Mouse (Mus musculus): ENCODE measurements around the gene Ltbp1. TPM values are rescaled to one million over a fixed set of nuclear protein-coding genes. Genes with fewer than 3 reads are reported as not detected.

Gene Ltbp1
- polyA plus RNA-seq, 1 experiment from 2014 or later: 8.5 TPM

DNA sequence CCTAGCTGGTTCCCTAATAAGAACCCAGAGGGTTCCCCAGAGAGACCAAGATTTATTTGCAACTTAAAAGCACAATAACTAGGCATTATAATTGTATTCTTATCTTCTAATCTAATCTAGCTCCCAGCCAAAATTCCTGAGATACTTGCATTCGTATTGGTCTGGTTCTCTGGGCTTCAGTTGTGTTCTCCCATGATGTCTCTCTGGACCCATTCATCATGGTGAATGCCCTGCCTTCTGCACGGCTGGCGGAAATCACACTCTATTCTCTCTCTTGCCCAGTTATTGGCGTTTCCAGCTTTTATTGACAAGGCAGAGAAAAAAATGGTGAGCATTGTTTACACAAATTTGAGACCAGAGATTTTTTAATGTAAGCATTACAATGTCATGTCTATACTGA, 33.6 kb downstream of the Ltbp1 start:
- Histone ChIP-seq H3K4me1 (peaks cover 9% of the 10 kb centered on the region), H3K4me3 (no peak overlapping the region), H3K27ac (replicated peaks) (no peak overlapping the region), H3K9me3 (no peaks in the 10 kb centered on the region), H3K27me3 (replicated peaks; ENCODE audit: low read depth, poor library complexity, severe bottlenecking) (no peaks in the 10 kb centered on the region), H3K36me3 (replicated peaks) (no peaks in the 10 kb centered on the region)
- WGBS: 86% methylated on average over 4 of the region's 4 CpGs
- no peak for DNase-seq (ENCODE audit: low spot score)

DNA sequence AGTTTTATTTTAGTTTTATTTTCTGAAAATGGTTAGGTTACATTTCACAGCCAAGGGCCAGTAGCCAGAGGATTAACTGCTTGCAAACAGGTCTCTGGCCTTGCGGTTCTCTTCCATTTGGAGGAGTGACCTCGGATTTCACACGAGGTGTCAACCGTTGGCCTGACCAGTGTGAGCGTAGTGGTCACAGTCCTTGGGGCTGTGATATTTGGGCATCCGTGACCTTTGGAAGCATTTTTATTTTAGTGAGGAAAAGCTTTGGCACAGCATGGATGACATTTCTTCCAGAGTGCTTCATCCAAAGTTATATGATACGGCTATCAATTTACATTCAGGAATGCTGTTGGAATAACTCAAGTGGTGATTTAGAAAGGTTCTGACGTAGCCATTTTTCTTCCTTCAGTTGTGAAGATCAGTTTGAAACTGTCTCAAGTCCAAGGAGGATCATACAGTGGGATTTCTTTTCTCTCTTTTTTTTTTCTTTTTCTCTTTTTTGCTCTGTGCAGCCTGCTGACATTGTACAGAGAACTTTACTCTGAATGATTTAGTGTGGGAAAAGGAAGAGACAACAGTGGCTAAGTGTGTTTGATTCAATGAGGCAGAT, 44.1 kb downstream of the Ltbp1 start:
- Histone ChIP-seq H3K36me3 (replicated peaks) (0 out of 2 replicates have a peak, but pooled peaks cover 2% of the 10 kb centered on the region), H3K4me1 (peaks cover 11% of the 10 kb centered on the region; the same call in 1 of the 2 replicates), H3K27ac (replicated peaks) (no peak overlapping the region), H3K27me3 (replicated peaks; ENCODE audit: low read depth, poor library complexity, severe bottlenecking) (no peaks in the 10 kb centered on the region), H3K9me3 (peaks cover 2% of the 10 kb centered on the region; the same call in 1 of the 2 replicates), H3K4me3 (no peak overlapping the region)
- no peak for DNase-seq (ENCODE audit: low spot score)
- 65% methylated on average over 8 of the region's 8 CpGs for WGBS

DNA sequence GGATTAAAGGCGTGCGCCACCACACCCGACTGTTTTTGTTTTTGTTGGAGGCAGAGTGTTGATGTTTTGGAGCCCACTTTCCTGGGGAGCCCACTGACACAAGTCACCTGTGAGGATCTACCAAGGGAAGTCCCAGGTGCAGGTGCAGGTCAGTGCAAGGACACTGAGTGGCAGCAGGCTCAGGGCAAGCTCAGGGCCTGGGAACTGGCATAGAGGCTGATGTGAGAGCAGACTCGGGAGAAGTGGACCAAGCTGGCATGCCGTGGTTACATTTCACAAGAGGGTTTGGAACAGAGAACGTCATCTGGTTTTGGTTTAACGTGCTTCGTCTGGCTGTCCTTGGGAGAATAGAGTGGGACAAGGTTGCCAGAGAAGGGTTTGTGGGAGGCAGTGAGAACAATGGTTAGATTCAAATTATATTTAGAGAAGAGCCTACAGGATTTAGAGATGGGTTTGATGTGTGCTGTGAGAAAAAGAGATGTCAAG, 46.1 kb downstream of the Ltbp1 start:
- 73% methylated on average over 8 of the region's 8 CpGs for WGBS
- Histone ChIP-seq H3K27me3 (replicated peaks; ENCODE audit: low read depth, poor library complexity, severe bottlenecking) (no peaks in the 10 kb centered on the region), H3K4me3 (no peak overlapping the region), H3K36me3 (replicated peaks) (no peaks in the 10 kb centered on the region), H3K9me3 (no peaks in the 10 kb centered on the region), H3K27ac (replicated peaks) (no peak overlapping the region), H3K4me1 (peaks cover 12% of the 10 kb centered on the region)
- no peak for DNase-seq (ENCODE audit: low spot score)

DNA sequence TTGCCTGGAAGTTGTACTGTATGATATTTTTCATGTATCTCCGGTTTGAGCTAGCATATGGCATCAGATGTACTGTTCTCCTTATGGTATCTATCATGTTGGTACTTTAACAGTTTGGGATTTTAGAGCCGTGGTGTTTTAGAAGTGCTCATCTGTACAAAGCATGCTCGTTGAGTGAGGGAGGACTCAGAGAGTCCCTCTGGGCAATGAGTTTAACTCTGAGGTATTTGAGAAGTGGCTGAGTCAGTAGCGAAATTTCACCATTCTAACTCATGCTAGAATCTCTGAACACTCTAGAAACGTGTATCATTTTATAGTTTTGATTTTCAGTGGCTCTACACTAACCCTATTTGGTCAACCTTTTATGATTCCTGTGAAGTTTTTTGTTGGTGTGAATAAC, 49.9 kb downstream of the Ltbp1 start:
- no peaks in the 10 kb centered on the region for H3K36me3 ChIP-seq (replicated peaks)
- WGBS: 81% methylated on average over 5 of the region's 5 CpGs

DNA sequence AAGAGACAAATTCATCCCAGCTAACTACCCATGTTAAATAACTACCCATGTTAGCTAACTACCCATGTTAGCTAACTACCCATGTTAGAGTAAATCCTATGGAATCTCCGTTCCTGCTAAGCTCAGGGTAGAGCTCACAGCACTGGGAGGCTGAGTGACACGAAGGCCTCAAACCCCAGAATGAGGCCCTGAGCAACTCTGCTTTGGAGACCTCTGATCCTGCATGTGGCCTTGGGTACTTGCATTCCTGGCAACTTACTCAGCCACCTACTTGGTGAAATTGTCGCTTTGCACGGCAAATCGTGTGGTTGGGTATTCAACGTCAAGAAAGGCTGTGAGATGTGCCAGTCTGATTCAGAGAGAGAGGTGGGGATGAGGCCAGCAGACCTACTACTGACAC, 50.6 kb downstream of the Ltbp1 start:
- DNase-seq (ENCODE audit: low spot score): no peak
- H3K4me1 ChIP-seq: peaks cover 11% of the 10 kb centered on the region
- no peak overlapping the region for H3K27ac ChIP-seq (replicated peaks)
- 0 out of 2 replicates have a peak, but pooled peaks cover 4% of the 10 kb centered on the region for H3K27me3 ChIP-seq (replicated peaks; ENCODE audit: low read depth, poor library complexity, severe bottlenecking)
- H3K4me3 ChIP-seq: no peak overlapping the region
- 86% methylated on average over 6 of the region's 6 CpGs for WGBS
- H3K9me3 ChIP-seq: no peaks in the 10 kb centered on the region
- no peaks in the 10 kb centered on the region for H3K36me3 ChIP-seq (replicated peaks)

More for the DNA sequence above, 49.9 kb downstream of the Ltbp1 start:
- Histone ChIP-seq H3K9me3 (no peaks in the 10 kb centered on the region), H3K27me3 (replicated peaks; ENCODE audit: low read depth, poor library complexity, severe bottlenecking) (0 out of 2 replicates have a peak, but pooled peaks cover 4% of the 10 kb centered on the region), H3K4me1 (peaks cover 11% of the 10 kb centered on the region), H3K4me3 (no peak overlapping the region), H3K27ac (replicated peaks) (no peak overlapping the region)
- DNase-seq (ENCODE audit: low spot score): no peak

DNA sequence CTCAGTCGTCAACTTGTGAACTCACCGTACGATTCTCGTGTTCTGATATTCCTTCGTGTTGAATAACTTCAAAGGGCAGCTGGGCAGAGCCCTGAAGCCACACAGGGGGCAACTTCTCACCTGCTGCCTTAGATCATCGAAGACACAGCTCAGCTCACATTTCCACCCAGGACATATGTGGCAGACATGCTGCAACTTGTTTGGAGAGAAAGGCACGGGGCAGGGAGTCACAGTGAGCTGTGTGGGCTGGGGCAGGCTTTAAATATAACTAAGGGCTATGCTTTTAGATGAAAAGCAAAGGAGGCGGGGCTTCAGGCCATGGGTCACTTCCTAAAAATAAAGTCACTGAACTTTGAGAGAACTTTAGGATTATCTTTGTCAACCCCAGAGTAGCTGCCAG, 51.3 kb downstream of the Ltbp1 start:
- Histone ChIP-seq H3K36me3 (replicated peaks) (no peaks in the 10 kb centered on the region), H3K27me3 (replicated peaks; ENCODE audit: low read depth, poor library complexity, severe bottlenecking) (0 out of 2 replicates have a peak, but pooled peaks cover 4% of the 10 kb centered on the region), H3K9me3 (no peaks in the 10 kb centered on the region), H3K27ac (replicated peaks) (no peak overlapping the region), H3K4me1 (peaks cover 15% of the 10 kb centered on the region), H3K4me3 (no peak overlapping the region)
- peak; percentile 36 for DNase-seq (ENCODE audit: low spot score)
- WGBS: 55% methylated on average over 8 of the region's 8 CpGs

DNA sequence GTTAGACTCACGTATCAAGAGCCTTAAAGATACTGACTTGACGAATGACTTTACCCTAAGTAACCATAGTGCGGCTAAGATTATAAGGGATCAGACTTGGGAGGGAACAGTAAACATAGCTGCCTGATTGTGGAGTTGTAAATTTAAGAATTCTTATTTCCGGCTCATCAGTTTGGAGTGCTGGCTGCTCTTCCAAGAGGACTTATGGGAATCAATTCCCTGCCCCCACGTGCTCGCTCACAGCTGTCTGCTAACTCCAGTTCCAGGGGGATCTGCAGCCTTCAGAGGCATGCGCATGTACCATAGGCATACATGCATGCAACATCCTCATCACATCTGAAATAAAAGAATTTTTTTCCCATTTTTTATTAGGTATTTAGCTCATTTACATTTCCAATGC, 61.0 kb downstream of the Ltbp1 start:
- 91% methylated on average over 7 of the region's 7 CpGs for WGBS
- no peak overlapping the region for H3K27ac ChIP-seq (replicated peaks)
- H3K36me3 ChIP-seq (replicated peaks): 0 out of 2 replicates have a peak, but pooled peaks cover 4% of the 10 kb centered on the region
- peaks cover 35% of the 10 kb centered on the region for H3K4me1 ChIP-seq
- no peaks in the 10 kb centered on the region for H3K9me3 ChIP-seq
- DNase-seq (ENCODE audit: low spot score): no peak
- peaks cover 54% of the 10 kb centered on the region for H3K27me3 ChIP-seq (replicated peaks; ENCODE audit: low read depth, poor library complexity, severe bottlenecking)
- no peak overlapping the region for H3K4me3 ChIP-seq

DNA sequence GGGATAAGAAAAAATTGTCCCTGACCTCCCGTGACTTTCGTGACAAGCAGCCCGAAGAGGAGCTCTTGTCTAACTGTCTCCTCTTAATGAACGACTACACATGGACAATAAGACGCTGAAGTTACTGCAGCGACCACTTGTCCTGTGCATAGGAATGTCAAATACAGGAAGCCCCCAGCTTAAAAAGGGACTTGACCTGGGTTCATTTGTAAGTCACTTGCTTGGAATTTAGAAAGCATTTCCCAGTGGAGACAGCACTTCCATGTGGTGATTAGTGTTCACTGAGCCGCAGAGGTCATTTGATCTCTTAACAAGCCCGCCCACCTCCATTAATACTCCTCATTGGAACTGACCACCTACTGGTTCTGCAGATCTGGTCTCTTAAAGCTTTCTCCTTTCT, 61.9 kb downstream of the Ltbp1 start:
- H3K27me3 ChIP-seq (replicated peaks; ENCODE audit: low read depth, poor library complexity, severe bottlenecking): peaks cover 64% of the 10 kb centered on the region
- peak; percentile 33 for DNase-seq (ENCODE audit: low spot score)

DNA sequence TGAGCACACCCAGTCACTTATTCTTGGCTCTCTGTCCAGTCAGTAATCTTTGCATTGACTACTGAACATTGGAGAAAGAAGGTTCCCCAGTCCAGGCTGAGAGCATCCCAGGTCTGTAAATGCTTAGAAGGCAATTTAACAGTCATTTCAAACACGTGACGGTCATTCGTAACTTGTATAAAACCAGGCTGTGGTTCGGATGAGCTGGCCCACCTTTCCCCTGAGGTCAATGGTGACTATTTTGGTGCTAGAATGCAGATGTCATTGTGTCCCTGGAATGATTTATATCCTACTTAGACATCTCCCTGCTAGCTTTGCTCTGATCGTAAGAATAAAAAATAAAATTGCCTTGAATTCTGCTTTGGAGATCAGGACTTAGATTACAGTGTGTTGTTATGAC, 63.9 kb downstream of the Ltbp1 start:
- Histone ChIP-seq H3K4me1 (peaks cover 51% of the 10 kb centered on the region), H3K36me3 (replicated peaks) (0 out of 2 replicates have a peak, but pooled peaks cover 4% of the 10 kb centered on the region), H3K27me3 (replicated peaks; ENCODE audit: low read depth, poor library complexity, severe bottlenecking) (peaks cover 60% of the 10 kb centered on the region), H3K27ac (replicated peaks) (no peak overlapping the region), H3K9me3 (no peaks in the 10 kb centered on the region), H3K4me3 (no peak overlapping the region)
- 88% methylated on average over 5 of the region's 5 CpGs for WGBS
- no peak for DNase-seq (ENCODE audit: low spot score)

More for the DNA sequence above, 61.9 kb downstream of the Ltbp1 start:
- WGBS: 18% methylated on average over 8 of the region's 8 CpGs
- Histone ChIP-seq H3K4me3 (no peak overlapping the region), H3K9me3 (no peaks in the 10 kb centered on the region), H3K36me3 (replicated peaks) (0 out of 2 replicates have a peak, but pooled peaks cover 4% of the 10 kb centered on the region), H3K27ac (replicated peaks) (no peak overlapping the region), H3K4me1 (peaks cover 37% of the 10 kb centered on the region)

DNA sequence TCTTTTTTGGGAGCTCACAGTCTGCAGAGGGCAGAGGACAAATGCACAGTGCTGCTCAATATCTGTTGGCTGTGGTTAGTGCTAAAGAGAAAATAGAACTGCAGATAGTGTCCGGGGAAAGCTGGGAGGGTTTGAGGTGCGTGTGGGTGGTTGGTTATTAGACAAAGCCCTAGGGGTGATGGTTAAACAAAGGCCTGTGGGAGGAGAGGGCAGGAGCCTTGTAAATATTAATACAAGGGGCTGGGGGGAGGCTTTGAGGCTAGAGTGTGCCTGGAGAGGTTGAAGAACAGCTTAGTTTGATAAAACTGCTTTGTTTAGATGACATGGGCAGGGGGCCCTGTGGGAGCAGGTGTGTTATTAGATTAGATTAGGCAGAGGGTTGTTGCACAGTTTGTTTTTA, 65.8 kb downstream of the Ltbp1 start:
- DNase-seq (ENCODE audit: low spot score): no peak
- Histone ChIP-seq H3K27me3 (replicated peaks; ENCODE audit: low read depth, poor library complexity, severe bottlenecking) (peaks cover 51% of the 10 kb centered on the region), H3K36me3 (replicated peaks) (0 out of 2 replicates have a peak, but pooled peaks cover 3% of the 10 kb centered on the region), H3K4me1 (peaks cover 47% of the 10 kb centered on the region), H3K27ac (replicated peaks) (no peak overlapping the region), H3K4me3 (no peak overlapping the region), H3K9me3 (no peaks in the 10 kb centered on the region)
- 42% methylated on average over 2 of the region's 2 CpGs for WGBS

DNA sequence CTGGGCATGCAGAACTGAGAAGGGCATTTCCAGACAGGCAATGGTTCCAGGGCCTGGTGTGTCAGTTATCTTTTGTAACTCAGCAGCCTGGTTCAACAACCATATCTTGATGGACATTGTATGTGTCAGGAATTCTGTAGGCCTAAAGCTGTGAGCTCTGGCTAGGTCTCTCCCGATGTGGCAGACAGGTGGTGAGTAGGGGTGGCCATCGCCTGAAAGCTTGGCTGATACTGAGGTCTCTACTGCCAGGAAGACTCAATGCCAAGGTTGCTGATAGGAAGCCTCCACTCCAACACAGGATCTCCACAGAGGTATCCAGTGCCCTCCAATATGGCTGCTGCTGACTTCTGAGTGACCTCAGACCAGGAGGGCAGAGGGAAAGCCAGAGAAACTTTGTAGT, 66.4 kb downstream of the Ltbp1 start:
- Histone ChIP-seq H3K4me1 (peaks cover 43% of the 10 kb centered on the region), H3K4me3 (no peak overlapping the region), H3K9me3 (no peaks in the 10 kb centered on the region), H3K27me3 (replicated peaks; ENCODE audit: low read depth, poor library complexity, severe bottlenecking) (peaks cover 51% of the 10 kb centered on the region), H3K36me3 (replicated peaks) (0 out of 2 replicates have a peak, but pooled peaks cover 3% of the 10 kb centered on the region), H3K27ac (replicated peaks) (no peak overlapping the region)
- WGBS: 94% methylated on average over 2 of the region's 2 CpGs
- DNase-seq (ENCODE audit: low spot score): no peak

DNA sequence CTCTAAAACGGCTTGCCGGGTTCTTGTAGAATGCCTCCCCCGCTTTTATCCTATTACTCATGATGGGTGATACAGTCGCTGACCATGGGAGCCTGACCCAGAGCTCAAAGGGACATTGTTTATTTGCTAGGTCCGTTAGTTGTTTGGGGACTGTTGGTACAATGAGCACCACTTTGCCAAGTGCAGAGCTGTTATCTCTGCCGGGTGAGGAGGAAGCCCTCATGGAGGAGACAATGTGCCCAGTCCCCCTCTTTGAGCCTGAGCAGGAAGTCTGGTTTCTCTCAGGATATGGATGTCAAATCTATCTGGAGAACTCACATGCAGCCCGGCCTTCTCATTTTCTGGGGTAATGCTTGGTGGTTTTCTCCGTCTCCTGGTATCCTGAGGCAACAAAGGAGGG, 68.5 kb downstream of the Ltbp1 start:
- Histone ChIP-seq H3K27ac (replicated peaks) (no peak overlapping the region), H3K27me3 (replicated peaks; ENCODE audit: low read depth, poor library complexity, severe bottlenecking) (peaks cover 40% of the 10 kb centered on the region), H3K36me3 (replicated peaks) (0 out of 2 replicates have a peak, but pooled peaks cover 3% of the 10 kb centered on the region), H3K4me3 (no peak overlapping the region), H3K4me1 (peaks cover 31% of the 10 kb centered on the region), H3K9me3 (no peaks in the 10 kb centered on the region)
- DNase-seq (ENCODE audit: low spot score): no peak
- 56% methylated on average over 8 of the region's 8 CpGs for WGBS
